Mouse (Mus musculus) liver, embryonic 13.5 days (tissue): Measurements from ENCODE around the gene Pdk1. TPM values are rescaled to one million over a fixed set of nuclear protein-coding genes. Genes with fewer than 3 reads are reported as not detected.
"Not testable (repeated sequence)": the region's sequence is repeated elsewhere in the genome, so short reads cannot be mapped to it uniquely, and the experiment has no call there.

Experiments used
- ATAC-seq: fragments of 200-750 bp; cut with Nextera tagmentation; 2 replicates; pipeline ENCODE4 v1.8.0; 2017; ENCODE audit warnings: low read depth, mild to moderate bottlenecking, moderate number of reproducible peaks, moderate library complexity
- DNase-seq: peaks from one replicate; pipeline ENCODE4 v3.0.0; 2022
- H3K27ac ChIP-seq: fragments of 300-500 bp; sonication (generic); 2 replicates; pipeline ENCODE4 v1.5.1; 2015; ENCODE audit warnings: moderate library complexity, mild to moderate bottlenecking, inconsistent platforms
- H3K27me3 ChIP-seq: fragments of 300-500 bp; sonication (generic); 2 replicates; pipeline ENCODE4 v1.6.1; 2015; ENCODE audit warnings: mild to moderate bottlenecking, inconsistent platforms
- H3K36me3 ChIP-seq: fragments of 300-500 bp; sonication (generic); 2 replicates; pipeline ENCODE4 v1.6.1; 2015; ENCODE audit warnings: mild to moderate bottlenecking, inconsistent platforms
- H3K4me1 ChIP-seq: fragments of 300-500 bp; sonication (generic); replicated peaks from 2 replicates; pipeline ENCODE4 v1.6.1; 2015; ENCODE audit warnings: inconsistent platforms
- H3K4me2 ChIP-seq: fragments of 300-500 bp; sonication (generic); 2 replicates; pipeline ENCODE4 v1.6.1; 2015; ENCODE audit warnings: inconsistent platforms, mild to moderate bottlenecking, moderate library complexity
- H3K4me3 ChIP-seq: fragments of 300-500 bp; sonication (generic); replicated peaks from 2 replicates; pipeline ENCODE4 v1.5.1; 2015; ENCODE audit warnings: mild to moderate bottlenecking, inconsistent platforms
- H3K9ac ChIP-seq: fragments of 300-500 bp; sonication (generic); 2 replicates; pipeline ENCODE4 v1.6.1; 2015; ENCODE audit warnings: mild to moderate bottlenecking, inconsistent platforms
- H3K9me3 ChIP-seq: fragments of 300-500 bp; sonication (generic); replicated peaks from 2 replicates; pipeline ENCODE4 v1.6.1; 2016; ENCODE audit warnings: inconsistent platforms
- WGBS: fragments of 180-500 bp; shearing (Covaris S2); methylation state at CpG from one replicate; pipeline ENCODE4 v1.1.7; 2015; ENCODE audit not compliant: insufficient replicate concordance; 5-methylcytosine and 5-hydroxymethylcytosine counted together
- polyA plus RNA-seq: library from polyadenylated mRNA; unstranded; fragments of >200 nt; fragmentation: Nextera tagmentation; extraction: Ambion mirVana; gene quantifications from 2 replicates; pipeline ENCODE4 v1.2.1, GENCODE M21; 2015

The Pdk1 gene
- polyA plus RNA-seq, 1 experiment from 2014 or later, result 44.6 TPM

DNA sequence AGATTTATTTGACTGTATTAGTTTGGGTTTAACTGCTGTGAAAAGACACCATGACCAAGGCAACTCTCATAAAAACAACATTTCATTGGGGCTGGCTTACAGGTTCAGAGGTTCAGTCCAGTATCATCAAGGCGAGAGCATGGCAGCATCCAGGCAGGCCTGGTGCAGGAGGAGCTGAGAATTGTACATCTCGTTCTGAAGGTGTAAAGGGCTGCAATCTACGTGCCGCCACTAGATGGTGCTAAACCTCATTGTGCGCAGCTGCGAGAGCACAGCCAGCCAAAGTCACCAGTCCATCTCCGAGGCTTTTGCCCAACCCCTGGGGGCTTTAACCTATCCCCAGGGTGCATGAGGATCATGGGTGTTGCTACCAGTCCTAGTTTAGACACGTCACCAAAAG is 20.9 kb upstream of the Pdk1 start:
- WGBS, result 7% methylated on average over 7 of the region's 8 CpGs
- not testable (repeated sequence) for H3K36me3 ChIP-seq, DNase-seq

GRCm38 (mm10) chr2:71855076-71855475 is 17.9 kb upstream of the Pdk1 start:
- Histone ChIP-seq H3K9me3 (no peaks in the 10 kb centered on the region), H3K36me3 (no peaks in the 10 kb centered on the region), H3K27ac (no peak overlapping the region), H3K4me3 (no peak overlapping the region), H3K4me2 (no peak overlapping the region), H3K27me3 (no peaks in the 10 kb centered on the region), H3K9ac (no peak overlapping the region), H3K4me1 (peaks cover 4% of the 10 kb centered on the region; the same call in 1 of the 2 replicates)
- DNase-seq, result no peak
- no peak for ATAC-seq
- 70% methylated on average over 5 of the region's 5 CpGs for WGBS

More for the DNA sequence above, 20.9 kb upstream of the Pdk1 start:
- not testable (repeated sequence) for H3K9ac ChIP-seq, H3K27ac ChIP-seq, H3K9me3 ChIP-seq, ATAC-seq, H3K4me3 ChIP-seq, H3K4me1 ChIP-seq, H3K27me3 ChIP-seq, H3K4me2 ChIP-seq

DNA sequence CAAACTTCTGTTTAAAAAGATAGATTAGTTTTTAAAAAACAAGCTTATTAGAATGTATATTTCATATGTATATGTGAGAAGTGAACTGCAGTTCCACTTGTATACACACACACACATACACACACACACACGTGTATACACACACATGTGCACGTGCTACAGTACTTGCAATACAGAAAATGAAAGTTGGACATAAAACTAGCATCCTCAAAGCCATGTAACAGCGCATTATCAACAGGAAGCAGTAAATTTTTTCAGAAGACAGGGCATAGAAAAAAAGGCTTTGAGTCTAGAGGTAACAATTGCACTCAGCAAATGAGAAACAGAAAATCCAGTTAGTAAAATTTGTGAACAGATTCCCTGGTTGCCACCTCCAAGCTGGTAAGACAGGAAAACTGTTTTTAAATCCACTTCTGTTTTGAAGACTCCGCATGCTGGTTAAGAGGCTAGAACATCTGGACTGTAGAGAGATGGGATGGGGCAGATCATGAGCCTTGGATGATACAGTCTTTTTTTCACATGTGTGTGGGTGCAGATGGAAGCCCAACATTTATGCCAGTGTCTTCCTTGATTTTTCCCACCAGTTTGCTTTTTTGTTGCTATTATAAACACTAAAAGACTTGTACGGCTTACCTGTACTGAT is 9.4 kb upstream of the Pdk1 start:
- peaks cover 11% of the 10 kb centered on the region; the same call in 1 of the 2 replicates for H3K4me1 ChIP-seq
- no peak overlapping the region for H3K27ac ChIP-seq

DNA sequence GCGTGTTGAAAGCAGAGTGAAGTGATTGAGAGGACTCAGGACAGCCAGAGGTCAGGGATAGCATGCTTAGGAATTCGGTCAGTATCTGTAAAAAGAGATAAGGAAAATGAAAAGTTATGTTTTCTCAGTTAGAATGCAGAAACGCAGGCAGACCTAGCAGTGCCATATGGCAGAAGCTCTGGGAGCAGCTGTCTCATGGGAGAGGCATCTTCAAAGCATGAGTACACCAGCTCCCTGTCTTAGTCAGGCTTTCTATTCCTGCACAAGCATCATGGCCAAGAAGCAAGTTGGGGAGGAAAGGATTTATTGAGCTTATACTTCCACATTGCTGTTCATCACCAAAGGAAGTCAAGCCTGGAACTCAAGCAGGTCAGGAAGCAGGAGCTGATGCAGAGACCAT is 8.0 kb upstream of the Pdk1 start:
- Histone ChIP-seq H3K9ac (no peak overlapping the region), H3K4me2 (no peak overlapping the region), H3K4me1 (peaks cover 11% of the 10 kb centered on the region; the same call in 1 of the 2 replicates), H3K9me3 (no peaks in the 10 kb centered on the region), H3K4me3 (no peak overlapping the region), H3K36me3 (no peaks in the 10 kb centered on the region), H3K27me3 (no peaks in the 10 kb centered on the region), H3K27ac (no peak overlapping the region)
- DNase-seq, result no peak
- ATAC-seq, result no peak
- 39% methylated on average over 3 of the region's 3 CpGs for WGBS

More for the DNA sequence above, 9.4 kb upstream of the Pdk1 start:
- WGBS, result 63% methylated on average over 5 of the region's 5 CpGs
- no peak overlapping the region for H3K9ac ChIP-seq
- no peak for ATAC-seq
- no peaks in the 10 kb centered on the region for H3K9me3 ChIP-seq
- no peak for DNase-seq
- no peak overlapping the region for H3K4me3 ChIP-seq
- H3K27me3 ChIP-seq, result no peaks in the 10 kb centered on the region
- no peaks in the 10 kb centered on the region for H3K36me3 ChIP-seq
- H3K4me2 ChIP-seq, result no peak overlapping the region

GRCm38 (mm10) chr2:71865935-71866334 is 7.1 kb upstream of the Pdk1 start:
- H3K36me3 ChIP-seq, result no peaks in the 10 kb centered on the region
- 50% methylated on average over 3 of the region's 3 CpGs for WGBS
- no peak overlapping the region for H3K4me3 ChIP-seq
- ATAC-seq, result no peak
- no peaks in the 10 kb centered on the region for H3K27me3 ChIP-seq
- H3K4me2 ChIP-seq, result no peak overlapping the region
- H3K9me3 ChIP-seq, result no peaks in the 10 kb centered on the region
- no peak for DNase-seq
- no peak overlapping the region for H3K9ac ChIP-seq
- peaks cover 6% of the 10 kb centered on the region; the same call in 1 of the 2 replicates for H3K4me1 ChIP-seq
- H3K27ac ChIP-seq, result no peak overlapping the region

DNA sequence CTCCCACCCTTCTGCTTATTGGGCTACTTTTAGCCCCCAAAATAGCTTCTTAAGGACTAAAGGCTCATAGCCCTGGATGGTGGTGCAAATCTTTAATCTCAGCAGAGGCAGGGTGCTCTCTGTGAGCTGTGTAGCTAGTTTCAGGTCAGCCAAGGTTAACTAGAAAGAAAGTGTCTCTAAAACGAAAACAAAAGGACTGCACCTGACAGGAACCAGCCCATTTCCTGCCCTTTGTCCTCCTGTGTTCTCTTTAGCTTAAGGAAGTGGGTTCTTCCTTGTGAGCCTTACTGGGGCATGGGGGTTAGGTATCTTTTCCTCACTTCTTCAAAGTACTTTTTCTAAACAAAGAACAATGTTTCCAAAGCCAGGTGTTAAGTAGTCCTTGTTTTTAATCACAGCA is 6.5 kb upstream of the Pdk1 start:
- 0 out of 2 replicates have a peak, but pooled peaks cover 4% of the 10 kb centered on the region for H3K4me1 ChIP-seq
- H3K9ac ChIP-seq, result no peak overlapping the region
- no peak overlapping the region for H3K4me2 ChIP-seq
- H3K9me3 ChIP-seq, result no peaks in the 10 kb centered on the region
- no peak overlapping the region for H3K4me3 ChIP-seq
- WGBS, result 18% methylated on average over 1 of the region's 1 CpGs
- H3K27ac ChIP-seq, result 0 out of 2 replicates have a peak overlapping the region, but pooled peaks have one; percentile 14
- H3K36me3 ChIP-seq, result no peaks in the 10 kb centered on the region
- ATAC-seq, result no peak
- H3K27me3 ChIP-seq, result no peaks in the 10 kb centered on the region
- no peak for DNase-seq

DNA sequence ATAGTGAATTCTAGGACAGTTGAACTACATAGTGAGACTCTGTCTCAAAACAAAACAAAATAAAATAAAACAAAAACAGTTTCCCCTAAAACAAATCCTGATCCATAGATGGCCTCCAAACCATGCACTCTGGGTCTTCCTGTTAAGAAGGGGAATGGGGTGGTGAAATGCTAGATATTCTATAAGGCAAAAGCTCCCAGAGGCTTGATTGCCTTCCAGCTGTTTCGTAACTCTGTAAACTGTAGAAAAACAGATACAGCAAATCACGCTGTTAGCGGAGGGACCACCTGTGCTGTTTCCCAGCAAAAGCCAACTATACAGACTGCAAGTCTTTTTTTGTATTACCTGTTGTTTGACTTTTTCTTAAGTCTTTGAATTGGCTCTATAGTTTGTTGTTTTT is 6.0 kb upstream of the Pdk1 start:
- no peak overlapping the region for H3K4me2 ChIP-seq
- no peak overlapping the region for H3K9ac ChIP-seq
- 50% methylated on average over 3 of the region's 3 CpGs for WGBS
- no peaks in the 10 kb centered on the region for H3K9me3 ChIP-seq
- H3K4me3 ChIP-seq, result no peak overlapping the region
- ATAC-seq (no peak), DNase-seq (no peak)
- no peak overlapping the region for H3K27ac ChIP-seq
- H3K36me3 ChIP-seq, result no peaks in the 10 kb centered on the region
- H3K27me3 ChIP-seq, result no peaks in the 10 kb centered on the region
- H3K4me1 ChIP-seq, result peaks cover 6% of the 10 kb centered on the region; the same call in 1 of the 2 replicates

DNA sequence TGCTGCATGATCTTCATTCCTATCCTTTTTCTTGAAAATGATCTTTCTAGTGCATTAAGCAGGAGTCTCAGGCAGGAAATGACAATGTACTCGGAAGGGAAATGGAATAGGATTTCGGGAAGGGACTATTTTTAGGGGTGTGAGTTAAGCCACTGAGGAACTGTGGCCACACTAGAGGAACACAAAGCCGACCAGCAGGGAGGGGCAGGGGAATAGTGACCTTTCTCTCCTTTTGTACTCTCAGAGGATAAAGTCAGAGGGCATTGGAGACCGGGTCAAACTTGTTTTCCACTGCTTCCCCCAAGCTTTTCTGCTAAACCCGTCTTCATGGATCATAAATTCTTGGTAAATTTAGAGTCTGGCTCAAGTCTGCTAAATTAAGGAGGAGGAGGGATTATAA is 5.5 kb upstream of the Pdk1 start:
- no peak overlapping the region for H3K9ac ChIP-seq
- H3K4me3 ChIP-seq, result no peak overlapping the region
- peaks cover 10% of the 10 kb centered on the region for H3K4me1 ChIP-seq
- ATAC-seq, result no peak
- no peak for DNase-seq
- 13% methylated on average over 5 of the region's 5 CpGs for WGBS
- H3K27me3 ChIP-seq, result no peaks in the 10 kb centered on the region
- H3K27ac ChIP-seq, result no peak overlapping the region
- H3K4me2 ChIP-seq, result no peak overlapping the region
- H3K36me3 ChIP-seq, result no peaks in the 10 kb centered on the region
- no peaks in the 10 kb centered on the region for H3K9me3 ChIP-seq

DNA sequence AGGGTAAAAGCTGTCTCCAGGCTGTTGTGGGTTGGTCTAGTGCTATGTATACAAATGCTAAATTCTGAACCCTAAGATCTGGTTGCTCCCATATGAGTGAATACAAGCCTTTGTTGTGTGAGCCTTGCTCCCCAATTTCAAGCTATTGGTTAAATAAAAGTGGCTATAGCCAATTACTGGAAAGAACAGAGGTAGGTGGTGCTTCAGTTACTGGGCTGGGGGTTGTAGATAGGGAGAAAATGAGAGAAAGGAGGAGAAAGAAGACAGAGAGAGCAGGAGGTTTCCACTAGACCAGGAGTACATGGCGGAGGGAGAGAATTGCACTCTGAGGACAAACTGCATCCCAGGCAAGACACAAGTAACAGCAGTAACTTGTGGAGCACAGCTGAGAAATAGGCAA is 4.8 kb upstream of the Pdk1 start:
- Histone ChIP-seq H3K4me3 (no peak overlapping the region), H3K4me1 (peaks cover 14% of the 10 kb centered on the region), H3K36me3 (no peaks in the 10 kb centered on the region), H3K4me2 (no peak overlapping the region), H3K27me3 (no peaks in the 10 kb centered on the region), H3K9ac (no peak overlapping the region), H3K27ac (no peak overlapping the region), H3K9me3 (no peaks in the 10 kb centered on the region)
- WGBS, result 88% methylated on average over 1 of the region's 1 CpGs
- ATAC-seq (no peak), DNase-seq (no peak)

- Histone ChIP-seq H3K4me3 (peak overlapping the region; percentile 88), H3K9ac (0 out of 2 replicates have a peak overlapping the region, but pooled peaks have one; percentile 70), H3K4me1 (peaks cover 49% of the 10 kb centered on the region), H3K27me3 (no peaks in the 10 kb centered on the region), H3K4me2 (peak overlapping the region; percentile 98), H3K36me3 (peaks cover 4% of the 10 kb centered on the region; the same call in 1 of the 2 replicates), H3K27ac (no peak overlapping the region), H3K9me3 (no peaks in the 10 kb centered on the region)
- 71% methylated on average over 10 of the region's 10 CpGs for WGBS
- DNase-seq (no peak), ATAC-seq (no peak)
Observed at GRCm38 (mm10) chr2:71872141-71872540, 883 bp upstream of the Pdk1 start.

DNA sequence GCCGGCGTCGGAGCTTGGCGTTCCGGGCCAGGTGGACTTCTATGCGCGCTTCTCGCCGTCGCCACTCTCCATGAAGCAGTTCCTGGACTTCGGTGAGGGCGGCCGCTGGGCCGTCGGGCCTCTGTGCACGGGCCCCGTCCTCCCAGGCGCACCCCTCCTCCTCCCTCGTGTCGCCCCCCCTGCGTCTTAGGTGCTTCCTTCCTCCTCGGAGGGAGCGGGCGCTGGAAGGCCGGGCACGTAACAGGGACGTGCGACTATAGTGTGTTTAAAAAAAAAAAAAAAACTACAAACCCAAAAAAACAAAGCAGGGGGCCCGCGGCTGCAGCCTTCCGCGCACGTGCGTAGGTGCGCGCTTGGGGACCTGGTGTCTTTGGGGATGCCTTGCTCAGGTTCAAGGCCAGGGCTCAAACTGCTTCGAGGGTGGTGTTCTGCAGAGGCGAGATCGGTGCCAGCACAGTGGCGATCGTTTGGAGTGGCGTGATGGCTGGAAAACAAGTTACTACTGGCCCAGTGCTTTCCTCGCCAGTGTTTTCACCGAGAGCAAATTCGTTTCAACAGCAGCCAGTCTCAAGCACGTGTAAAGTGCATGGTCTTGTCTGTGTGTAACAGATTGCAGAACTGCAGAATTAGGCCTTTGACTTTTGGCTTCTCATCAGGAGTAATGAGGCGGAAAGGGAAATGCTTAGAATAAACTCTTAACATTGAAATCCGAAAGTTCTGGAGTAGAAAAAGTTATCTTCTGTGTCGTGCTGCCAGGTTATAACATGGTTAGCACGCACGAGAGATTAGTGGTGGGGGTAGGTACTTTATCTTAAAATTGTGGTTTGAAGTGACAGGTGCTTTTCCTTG is 674 bp downstream of the Pdk1 start:
- H3K9me3 ChIP-seq, result no peaks in the 10 kb centered on the region
- peak overlapping the region; percentile 88 for H3K4me3 ChIP-seq
- H3K4me2 ChIP-seq, result peak overlapping the region; percentile 98
- under 1% methylated on average over 50 of the region's 51 CpGs for WGBS
- H3K27me3 ChIP-seq, result no peaks in the 10 kb centered on the region
- peaks cover 12% of the 10 kb centered on the region for H3K36me3 ChIP-seq
- H3K27ac ChIP-seq, result peak overlapping the region; percentile 94
- DNase-seq (peak; percentile 41), ATAC-seq (peak; percentile 53)
- H3K9ac ChIP-seq, result peak overlapping the region; percentile 95
- peaks cover 59% of the 10 kb centered on the region for H3K4me1 ChIP-seq
